Mouse (Mus musculus) liver, postnatal 0 days (tissue): ENCODE data around the gene Gucd1. TPM values are rescaled to one million over a fixed set of nuclear protein-coding genes. Genes with fewer than 3 reads are reported as not detected.

Experiments used
- ATAC-seq: fragments of 200-750 bp; cut with Nextera tagmentation; 2 replicates; pipeline ENCODE4 v1.8.0; 2017; ENCODE audit warnings: mild to moderate bottlenecking, moderate library complexity
- DNase-seq: peaks from one replicate; pipeline ENCODE4 v3.0.0-alpha.2; 2016
- H3K27ac ChIP-seq: fragments of 300-500 bp; sonication (generic); 2 replicates; pipeline ENCODE4 v1.5.1; 2014; ENCODE audit warnings: antibody characterized with exemption, moderate library complexity, mild to moderate bottlenecking, low read depth
- H3K27me3 ChIP-seq: fragments of 300-500 bp; sonication (generic); 2 replicates; pipeline ENCODE4 v1.6.1; 2014; ENCODE audit warnings: low read length, control low read depth, mixed read lengths; ENCODE audit not compliant: insufficient read depth
- H3K36me3 ChIP-seq: fragments of 300-500 bp; sonication (generic); replicated peaks from 2 replicates; pipeline ENCODE4 v1.6.1; 2014; ENCODE audit warnings: mild to moderate bottlenecking, control low read depth, low read length, moderate library complexity, mixed read lengths; ENCODE audit not compliant: insufficient read depth
- H3K4me1 ChIP-seq: fragments of 300-500 bp; sonication (generic); 2 replicates; pipeline ENCODE4 v1.6.1; 2014; ENCODE audit warnings: antibody characterized with exemption, mild to moderate bottlenecking, control low read depth; ENCODE audit not compliant: insufficient read depth
- H3K4me2 ChIP-seq: fragments of 300-500 bp; sonication (generic); 2 replicates; pipeline ENCODE4 v1.6.1; 2014; ENCODE audit warnings: low read depth, mild to moderate bottlenecking, low read length, moderate library complexity, mixed read lengths
- H3K4me3 ChIP-seq: fragments of 300-500 bp; sonication (generic); 2 replicates; pipeline ENCODE4 v1.5.1; 2014; ENCODE audit warnings: low read depth, low read length
- H3K9ac ChIP-seq: fragments of 300-500 bp; sonication (generic); replicated peaks from 2 replicates; pipeline ENCODE4 v1.6.1; 2014; ENCODE audit warnings: mild to moderate bottlenecking, moderate library complexity
- H3K9me3 ChIP-seq: fragments of 300-500 bp; sonication (generic); 2 replicates; pipeline ENCODE4 v1.6.1; 2016; ENCODE audit warnings: mild to moderate bottlenecking, control low read depth, low read length, mixed read lengths
- CTCF ChIP-seq: sonication (generic); IDR thresholded peaks from 2 replicates; pipeline ENCODE4 v1.5.1; 2016; ENCODE audit warnings: antibody characterized with exemption, low read depth
- EP300 ChIP-seq: IDR thresholded peaks from 2 replicates; pipeline ENCODE4 v1.6.1; 2016; ENCODE audit warnings: antibody characterized with exemption, low read depth, mild to moderate bottlenecking
- WGBS: fragments of 180-500 bp; shearing (Covaris S2); extraction: QIAGEN DNeasy Blood & Tissue Kit; methylation state at CpG from one replicate; pipeline ENCODE4 v1.1.7; 2014; ENCODE audit not compliant: insufficient replicate concordance; 5-methylcytosine and 5-hydroxymethylcytosine counted together
- polyA plus RNA-seq: library from polyadenylated mRNA; unstranded; fragments of >200 nt; fragmentation: Nextera tagmentation; extraction: Ambion mirVana; gene quantifications from 2 replicates; pipeline ENCODE4 v1.2.1, GENCODE M21; 2015

The Gucd1 gene
- polyA plus RNA-seq, 1 experiment from 2014 or later = 45.6 TPM

DNA sequence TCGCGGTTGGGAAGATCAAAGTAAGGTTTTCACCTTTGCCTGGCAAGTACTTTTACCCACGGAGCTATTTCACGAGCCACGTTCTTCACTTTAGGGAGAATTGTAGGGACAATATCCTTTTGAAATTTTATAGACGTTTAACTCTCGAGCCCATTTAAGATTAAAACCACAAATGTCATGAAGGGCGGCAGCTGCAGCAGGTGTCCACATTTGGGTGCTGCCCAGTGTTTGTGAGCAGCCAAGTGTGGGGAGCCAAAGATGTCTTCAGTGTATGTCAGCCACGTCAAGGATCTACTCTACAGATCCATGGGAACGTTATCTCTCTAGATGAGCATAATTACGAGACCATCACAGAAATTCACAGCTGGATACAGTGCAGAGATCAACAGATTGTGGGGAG, 70.3 kb downstream of the Gucd1 start:
- Histone ChIP-seq H3K4me3 (no peak overlapping the region), H3K4me2 (no peak overlapping the region), H3K36me3 (no peaks in the 10 kb centered on the region), H3K9ac (no peak overlapping the region), H3K27ac (no peak overlapping the region), H3K27me3 (no peaks in the 10 kb centered on the region), H3K4me1 (peaks cover 15% of the 10 kb centered on the region), H3K9me3 (no peaks in the 10 kb centered on the region)
- no peak for ATAC-seq
- DNase-seq = no peak
- no peak for TF ChIP-seq EP300
- no peak for TF ChIP-seq CTCF
- 64% methylated on average over 11 of the region's 11 CpGs for WGBS

- DNase-seq = peak; percentile 38
- Histone ChIP-seq H3K9ac (no peak overlapping the region), H3K9me3 (no peaks in the 10 kb centered on the region), H3K4me2 (no peak overlapping the region), H3K4me3 (no peak overlapping the region), H3K4me1 (peaks cover 11% of the 10 kb centered on the region), H3K27me3 (no peaks in the 10 kb centered on the region), H3K36me3 (no peaks in the 10 kb centered on the region), H3K27ac (no peak overlapping the region)
- ATAC-seq = no peak
- TF ChIP-seq CTCF = no peak
- WGBS = 48% methylated on average over 13 of the region's 13 CpGs
Measured at GRCm38 (mm10) chr10:75446501-75447083, 71.2 kb downstream of the Gucd1 start.

DNA sequence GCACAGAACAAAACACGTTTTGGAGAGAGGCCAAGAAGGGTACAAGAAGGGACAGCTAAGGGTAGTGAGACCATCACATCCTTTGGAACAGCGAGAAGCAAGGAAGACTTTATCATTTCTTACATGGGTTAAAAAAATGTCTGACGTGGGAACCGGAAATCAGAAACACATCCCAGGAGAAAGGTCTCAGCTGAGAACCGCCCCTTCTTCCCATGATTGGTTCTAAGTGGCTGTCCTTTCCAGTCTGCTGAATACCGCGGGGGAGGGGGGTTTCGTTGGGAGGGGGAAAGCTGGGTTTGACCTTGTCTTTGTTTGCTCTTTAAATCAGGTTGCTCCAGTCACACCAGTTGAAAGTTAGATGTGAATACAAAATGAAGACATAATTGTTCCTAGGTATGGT, 72.7 kb downstream of the Gucd1 start:
- H3K4me2 ChIP-seq = no peak overlapping the region
- TF ChIP-seq EP300 (no peak), CTCF (no peak)
- DNase-seq = no peak
- WGBS = 53% methylated on average over 8 of the region's 8 CpGs
- no peak overlapping the region for H3K27ac ChIP-seq
- no peak overlapping the region for H3K9ac ChIP-seq
- no peak overlapping the region for H3K4me3 ChIP-seq
- ATAC-seq = no peak
- no peaks in the 10 kb centered on the region for H3K36me3 ChIP-seq
- H3K4me1 ChIP-seq = peaks cover 10% of the 10 kb centered on the region; the same call in 1 of the 2 replicates
- no peaks in the 10 kb centered on the region for H3K9me3 ChIP-seq
- no peaks in the 10 kb centered on the region for H3K27me3 ChIP-seq

GRCm38 (mm10) chr10:75444111-75444826, 73.5 kb downstream of the Gucd1 start:
- Histone ChIP-seq H3K4me2 (no peak overlapping the region), H3K27ac (no peak overlapping the region), H3K4me3 (no peak overlapping the region), H3K27me3 (no peaks in the 10 kb centered on the region), H3K9me3 (no peaks in the 10 kb centered on the region), H3K4me1 (peaks cover 10% of the 10 kb centered on the region; the same call in 1 of the 2 replicates), H3K36me3 (no peaks in the 10 kb centered on the region), H3K9ac (no peak overlapping the region)
- no peak for ATAC-seq
- DNase-seq = peak; percentile 37
- 73% methylated on average over 19 of the region's 19 CpGs for WGBS
- TF ChIP-seq CTCF (no peak), EP300 (no peak)

GRCm38 (mm10) chr10:75443017-75443416, 74.8 kb downstream of the Gucd1 start:
- Histone ChIP-seq H3K4me3 (no peak overlapping the region), H3K9ac (no peak overlapping the region), H3K36me3 (no peaks in the 10 kb centered on the region), H3K4me1 (no peaks in the 10 kb centered on the region), H3K27ac (no peak overlapping the region), H3K4me2 (no peak overlapping the region), H3K9me3 (no peaks in the 10 kb centered on the region), H3K27me3 (no peaks in the 10 kb centered on the region)
- TF ChIP-seq CTCF = peak; percentile 40
- no peak for TF ChIP-seq EP300
- WGBS = 72% methylated on average over 4 of the region's 4 CpGs
- ATAC-seq (no peak), DNase-seq (no peak)

DNA sequence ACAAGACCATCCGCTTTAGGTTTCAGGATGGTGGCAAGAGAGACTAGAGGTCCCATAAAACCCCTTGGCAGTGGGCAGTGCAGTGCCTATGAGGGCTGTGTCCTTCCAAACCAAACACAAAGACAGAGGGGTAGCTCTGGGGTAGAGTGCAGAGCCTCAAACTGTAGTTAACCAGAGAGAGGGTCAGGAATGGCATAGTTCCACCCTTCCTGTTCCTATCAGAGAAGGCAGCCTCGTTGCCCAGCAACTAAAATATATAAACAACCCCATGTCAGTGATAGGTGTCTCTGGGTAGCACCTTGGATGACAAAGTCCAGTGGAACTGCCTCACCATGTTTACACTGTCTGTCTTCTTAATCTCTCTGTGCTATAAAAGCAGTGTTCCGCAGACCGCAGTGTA, 76.0 kb downstream of the Gucd1 start:
- H3K9ac ChIP-seq = no peak overlapping the region
- H3K27me3 ChIP-seq = no peaks in the 10 kb centered on the region
- H3K4me2 ChIP-seq = no peak overlapping the region
- H3K4me3 ChIP-seq = no peak overlapping the region
- no peaks in the 10 kb centered on the region for H3K36me3 ChIP-seq
- H3K9me3 ChIP-seq = no peaks in the 10 kb centered on the region
- no peak for DNase-seq
- no peak for ATAC-seq
- TF ChIP-seq EP300 (no peak), CTCF (no peak)
- no peak overlapping the region for H3K27ac ChIP-seq
- WGBS = 63% methylated on average over 4 of the region's 4 CpGs
- no peaks in the 10 kb centered on the region for H3K4me1 ChIP-seq
